ENCODE assay signal across 13 mouse cellular contexts in genomic region chr2:152794281-152794827, GRCm38 (mm10). TPM values are rescaled to one million over a fixed set of nuclear protein-coding genes. Genes with fewer than 3 reads are reported as not detected.
DNase-seq lines count a peak whose midpoint lies in the region; ATAC-seq and TF ChIP-seq lines count a peak whose summit lies in the region.
"Had no signal": no experiment of that assay in that cellular context is flagged by ENCODE, and none has a peak within 500 bp of the region (broad histone marks: within the 10 kb centered on the region; RNA-seq: fewer than 3 reads in every experiment).

No protein-coding gene starts in this region.

- no peak overlapping the region for H3K4me2 ChIP-seq in heart, embryonic 16.5 days (ENCODE audit: low read depth, low read length)
- no peak overlapping the region; the same call in 1 of the 2 replicates for H3K4me2 ChIP-seq in liver, embryonic 13.5 days
- H3K4me2 ChIP-seq in stomach, postnatal 0 days (replicated peaks; ENCODE audit: low read depth): no peak overlapping the region
- H3K4me2 ChIP-seq: neural tube, embryonic 12.5 days had no signal

- TF ChIP-seq POLR2A in spleen, adult 2 months (IDR thresholded peaks at IDR 0.05; ENCODE audit: low read depth, low read length): no peak

- no peaks in the 10 kb centered on the region for H3K36me3 ChIP-seq in heart, embryonic 16.5 days (ENCODE audit: control insufficient read depth, insufficient read depth)
- no peaks in the 10 kb centered on the region for H3K36me3 ChIP-seq in spleen, adult 2 months (ENCODE audit: control insufficient read depth, insufficient read depth, low read length)
- peaks cover 22% of the 10 kb centered on the region for H3K36me3 ChIP-seq in liver, embryonic 13.5 days
- 0 out of 2 replicates have a peak, but pooled peaks cover 2% of the 10 kb centered on the region for H3K36me3 ChIP-seq in stomach, postnatal 0 days (ENCODE audit: control insufficient read depth, insufficient read depth, low read length)
- H3K36me3 ChIP-seq: neural tube, embryonic 12.5 days had no signal

- H3K4me3 ChIP-seq in heart, embryonic 16.5 days (ENCODE audit: low read length): no peak overlapping the region
- H3K4me3 ChIP-seq in spleen, adult 2 months (ENCODE audit: extremely low read depth, insufficient read depth, insufficient read length): no peak overlapping the region
- no peak overlapping the region for H3K4me3 ChIP-seq in liver, embryonic 13.5 days (replicated peaks)
- H3K4me3 ChIP-seq in stomach, postnatal 0 days (ENCODE audit: low read depth, low read length): no peak overlapping the region
- H3K4me3 ChIP-seq: erythroblast, embryonic 14.5 days; neural tube, embryonic 12.5 days had no signal

- H3K27ac ChIP-seq in heart, embryonic 16.5 days (ENCODE audit: low read length): peak overlapping the region; percentile 70
- 0 out of 2 replicates have a peak overlapping the region, but pooled peaks have one; percentile 7 for H3K27ac ChIP-seq in spleen, adult 2 months (ENCODE audit: insufficient read depth, low read length)
- peak overlapping the region; percentile 100 for H3K27ac ChIP-seq in liver, embryonic 13.5 days
- no peak overlapping the region for H3K27ac ChIP-seq in stomach, postnatal 0 days (replicated peaks)
- H3K27ac ChIP-seq: neural tube, embryonic 12.5 days had no signal

- TF ChIP-seq EP300 in stomach, postnatal 0 days (optimal IDR thresholded peaks at IDR 0.05): no peak

- no peak overlapping the region for H3K9ac ChIP-seq in heart, embryonic 16.5 days (ENCODE audit: low read length)
- H3K9ac ChIP-seq in liver, embryonic 13.5 days: peak overlapping the region; percentile 44; the same call in 1 of the 2 replicates
- no peak overlapping the region for H3K9ac ChIP-seq in stomach, postnatal 0 days (ENCODE audit: low read length)
- H3K9ac ChIP-seq: neural tube, embryonic 12.5 days had no signal

- no peaks in the 10 kb centered on the region for H3K9me3 ChIP-seq in heart, embryonic 16.5 days (replicated peaks; ENCODE audit: control insufficient read depth, low read length)
- no peaks in the 10 kb centered on the region for H3K9me3 ChIP-seq in liver, embryonic 13.5 days (replicated peaks)
- H3K9me3 ChIP-seq in stomach, postnatal 0 days (ENCODE audit: control insufficient read depth, low read length): no peaks in the 10 kb centered on the region
- H3K9me3 ChIP-seq: neural tube, embryonic 12.5 days had no signal

- no peaks in the 10 kb centered on the region for H3K27me3 ChIP-seq in heart, embryonic 16.5 days (ENCODE audit: control insufficient read depth, insufficient read depth, low read length)
- no peaks in the 10 kb centered on the region for H3K27me3 ChIP-seq in spleen, adult 2 months (ENCODE audit: control insufficient read depth, insufficient read depth, low read length)
- H3K27me3 ChIP-seq in liver, embryonic 13.5 days: no peaks in the 10 kb centered on the region
- H3K27me3 ChIP-seq in stomach, postnatal 0 days (ENCODE audit: control insufficient read depth, insufficient read depth, low read length): no peaks in the 10 kb centered on the region
- H3K27me3 ChIP-seq: neural tube, embryonic 12.5 days had no signal

- peak; percentile 43 for ATAC-seq in heart, embryonic 16.5 days (replicated peaks; ENCODE audit: extremely low read depth, insufficient read depth, low FRiP score)
- no peak for ATAC-seq in liver, embryonic 13.5 days (ENCODE audit: low read depth)
- no peak for ATAC-seq in stomach, postnatal 0 days (ENCODE audit: low FRiP score, low TSS enrichment)

- no peak for DNase-seq in heart, postnatal 25 days (ENCODE audit: low spot score)
- no peak for DNase-seq in spleen, adult 2 months (ENCODE audit: low read depth in 1 of 2, low spot score in 2 of 2)
- no peak for DNase-seq in spleen, postnatal 14 days (ENCODE audit: low spot score in 2 of 2)
- no peak for DNase-seq in liver, embryonic 13.5 days
- no peak for DNase-seq in adrenal gland, adult 2 months
- DNase-seq in right cerebral cortex, postnatal 14 days: no peak
- DNase-seq in stomach, postnatal 0 days (ENCODE audit: low spot score): no peak
- DNase-seq: layer of hippocampus, adult 9-11 months; lung, postnatal 14 days had no signal

- intact Hi-C loops in heart, postnatal 25 days (cut with DNase I): no loop called here

- TF ChIP-seq CTCF in spleen, adult 2 months (IDR thresholded peaks at IDR 0.05; ENCODE audit: extremely low read depth, insufficient read depth, insufficient read length, insufficient replicate concordance): no peak
- no peak for TF ChIP-seq CTCF in stomach, postnatal 0 days (IDR thresholded peaks at IDR 0.05; ENCODE audit: low read depth)

- H3K4me1 ChIP-seq in heart, embryonic 16.5 days (ENCODE audit: control insufficient read depth, insufficient read depth, low read length): peaks cover 49% of the 10 kb centered on the region
- peaks cover 33% of the 10 kb centered on the region for H3K4me1 ChIP-seq in spleen, adult 2 months (ENCODE audit: control insufficient read depth, insufficient read depth, insufficient read length)
- H3K4me1 ChIP-seq in liver, embryonic 13.5 days (replicated peaks): peaks cover 90% of the 10 kb centered on the region
- H3K4me1 ChIP-seq in stomach, postnatal 0 days (replicated peaks; ENCODE audit: control insufficient read depth, insufficient read depth): peaks cover 7% of the 10 kb centered on the region; the same call in 1 of the 2 replicates

- 75% methylated on average over 9 of the region's 9 CpGs for WGBS in heart, embryonic 16.5 days
- 35% methylated on average over 9 of the region's 9 CpGs for WGBS in spleen, adult 2 months
- 72% methylated on average over 9 of the region's 9 CpGs for WGBS in liver, embryonic 13.5 days (ENCODE audit: insufficient replicate concordance)
- 79% methylated on average over 9 of the region's 9 CpGs for WGBS in stomach, postnatal 0 days

RNA-seq across cellular contexts. Expression of gene Bcl2l1, which starts 37.2 kb away (rescaled TPM):
- 70.5 and 74.3 TPM in 2 replicates for polyA plus RNA-seq in heart, embryonic 16.5 days (2015; fragmentation: Nextera tagmentation; extraction: Ambion mirVana)
- 10 to 100 TPM; 58.6 to 59.0 TPM for total RNA-seq in heart, postnatal 25 days (2021)
- polyA plus RNA-seq in spleen, adult 2 months (2012; rRNA removed): 36.2 and 57.4 TPM in 2 replicates
- 148 and 164 TPM in 2 replicates for polyA plus RNA-seq in liver, embryonic 13.5 days (2015; fragmentation: Nextera tagmentation; extraction: Ambion mirVana)
- total RNA-seq in adrenal gland, adult 2 months (2021): 10 to 100 TPM; 54.3 to 79.7 TPM
- 42.4 and 43.8 TPM in 2 replicates for polyA plus RNA-seq in adrenal gland, adult 2 months (2012; rRNA removed)
- polyA plus RNA-seq in stomach, postnatal 0 days (2015; fragmentation: Nextera tagmentation; extraction: Ambion mirVana): 45.6 and 48.7 TPM in 2 replicates

RNA-seq across cellular contexts. Expression of gene Cox4i2, which starts 40.4 kb away (rescaled TPM):
- 26.7 and 30.9 TPM in 2 replicates for polyA plus RNA-seq in heart, embryonic 16.5 days (2015; fragmentation: Nextera tagmentation; extraction: Ambion mirVana)
- total RNA-seq in heart, postnatal 25 days (2021): 10 to 100 TPM; 12.2 to 16.8 TPM
- polyA plus RNA-seq in spleen, adult 2 months (2012; rRNA removed): 0.56 and 0.59 TPM in 2 replicates
- polyA plus RNA-seq in liver, embryonic 13.5 days (2015; fragmentation: Nextera tagmentation; extraction: Ambion mirVana): 1.1 and 1.2 TPM in 2 replicates
- 1 to 10 TPM; 1.4 to 3.4 TPM for total RNA-seq in adrenal gland, adult 2 months (2021)
- polyA plus RNA-seq in adrenal gland, adult 2 months (2012; rRNA removed): 3.9 and 4.4 TPM in 2 replicates
- polyA plus RNA-seq in stomach, postnatal 0 days (2015; fragmentation: Nextera tagmentation; extraction: Ambion mirVana): 9.8 and 10.6 TPM in 2 replicates
- total RNA-seq: MEL had no signal
- polyA plus RNA-seq: erythroblast, embryonic 14.5 days had no signal

RNA-seq across cellular contexts. Expression of gene Tpx2, which starts 53.4 kb away (rescaled TPM):
- 45.4 and 55.1 TPM in 2 replicates for polyA plus RNA-seq in heart, embryonic 16.5 days (2015; fragmentation: Nextera tagmentation; extraction: Ambion mirVana)
- total RNA-seq in heart, postnatal 25 days (2021): 1 to 10 TPM; 1.5 to 1.6 TPM
- polyA plus RNA-seq in spleen, adult 2 months (2012; rRNA removed): 2.0 and 2.2 TPM in 2 replicates
- polyA plus RNA-seq in liver, embryonic 13.5 days (2015; fragmentation: Nextera tagmentation; extraction: Ambion mirVana): 59.8 and 79.4 TPM in 2 replicates
- 1 to 10 TPM; 2.0 to 4.2 TPM for total RNA-seq in adrenal gland, adult 2 months (2021)
- polyA plus RNA-seq in adrenal gland, adult 2 months (2012; rRNA removed): 0.18 and 0.40 TPM in 2 replicates
- polyA plus RNA-seq in stomach, postnatal 0 days (2015; fragmentation: Nextera tagmentation; extraction: Ambion mirVana): 14.0 and 17.7 TPM in 2 replicates

RNA-seq across cellular contexts. Expression of gene Id1, which starts 58.3 kb away (rescaled TPM):
- 56.3 and 64.5 TPM in 2 replicates for polyA plus RNA-seq in heart, embryonic 16.5 days (2015; fragmentation: Nextera tagmentation; extraction: Ambion mirVana)
- total RNA-seq in heart, postnatal 25 days (2021): 10 to 100 TPM; 37.8 to 57.0 TPM
- 53.5 and 84.4 TPM in 2 replicates for polyA plus RNA-seq in spleen, adult 2 months (2012; rRNA removed)
- 20.9 and 23.2 TPM in 2 replicates for polyA plus RNA-seq in liver, embryonic 13.5 days (2015; fragmentation: Nextera tagmentation; extraction: Ambion mirVana)
- 10 to 100 TPM; 41.5 to 67.3 TPM for total RNA-seq in adrenal gland, adult 2 months (2021)
- polyA plus RNA-seq in adrenal gland, adult 2 months (2012; rRNA removed): 186 and 275 TPM in 2 replicates
- polyA plus RNA-seq in stomach, postnatal 0 days (2015; fragmentation: Nextera tagmentation; extraction: Ambion mirVana): 191 and 228 TPM in 2 replicates
